Mouse (Mus musculus) regulatory T cell (primary cell): ENCODE measurements at regions not wholly inside any gene's neighbourhood (a gene's known extent, or its start where the extent isn't known, plus 50 kb on each side); places are given as distances from the start of the nearest gene placed in this dataset.

Experiments
- in situ Hi-C: fragments of 300-600 bp; cut with MboI, MseI; formaldehyde crosslinking; loops from one replicate; pipeline ENCODE4 v1.15.1; 2025; ENCODE audit warnings: high pct_unique_total_duplicates

DNA sequence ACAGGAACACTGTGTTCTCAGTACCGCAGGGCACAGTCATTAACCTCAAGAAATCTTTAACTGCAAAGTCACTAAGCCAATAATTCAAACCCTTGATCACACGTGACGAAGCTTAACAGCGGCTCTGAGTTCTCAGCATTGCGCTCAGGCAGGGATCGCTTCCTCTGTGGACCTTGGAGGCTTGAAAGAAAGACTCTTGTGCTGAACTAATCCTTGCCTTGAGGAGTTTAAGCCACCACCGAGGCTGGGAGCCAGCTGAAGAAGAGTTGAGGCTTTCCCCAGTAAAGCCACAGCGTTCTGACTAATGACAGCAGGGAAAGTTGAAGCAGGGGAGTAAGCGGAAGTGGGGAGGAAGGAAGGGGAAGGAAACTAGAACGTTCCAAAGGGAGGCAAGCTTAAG lies 165.4 kb upstream of the Jmjd1c start:
- in situ Hi-C loops, result no loop called here

DNA sequence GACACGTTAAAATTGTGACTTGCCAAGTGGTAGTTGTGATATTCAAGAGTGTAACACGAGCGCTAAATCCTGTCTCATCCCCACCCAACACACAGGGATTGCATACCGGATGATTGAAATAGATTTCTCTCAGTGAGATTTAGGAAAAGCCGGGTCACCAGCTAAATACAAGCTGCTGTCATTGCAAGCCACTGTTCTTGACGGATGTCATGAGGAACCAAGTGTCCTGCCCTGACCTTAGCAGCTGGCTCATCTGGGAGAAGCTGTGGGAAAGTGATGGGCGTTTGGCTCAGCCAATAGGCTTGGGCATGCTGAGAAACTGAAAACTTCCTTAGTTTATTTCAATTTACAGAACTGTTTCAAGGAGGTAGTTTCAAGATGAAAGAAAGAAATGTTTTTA lies 164.4 kb upstream of the Jmjd1c start:
- in situ Hi-C loops, result no loop called here

DNA sequence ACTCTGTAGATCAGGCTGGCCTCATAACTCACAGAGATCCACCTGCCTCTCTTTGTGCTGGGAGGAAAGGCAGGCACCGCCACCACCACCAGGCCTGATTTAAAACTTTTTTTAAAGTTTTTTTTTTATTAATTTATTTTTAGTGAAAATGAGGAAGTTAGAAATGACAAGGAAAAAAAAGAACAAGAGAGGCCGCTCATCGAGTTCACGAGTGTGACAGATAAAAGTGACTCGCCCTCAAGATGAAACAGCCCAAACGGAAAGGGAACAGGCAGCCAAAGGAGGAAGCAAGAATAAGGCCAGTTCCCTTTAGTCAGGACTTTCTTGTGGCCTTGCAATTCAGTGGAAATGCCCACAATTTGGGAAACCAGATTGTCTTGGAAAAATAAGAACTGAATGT lies 163.4 kb upstream of the Jmjd1c start:
- in situ Hi-C loops, result no loop called here

DNA sequence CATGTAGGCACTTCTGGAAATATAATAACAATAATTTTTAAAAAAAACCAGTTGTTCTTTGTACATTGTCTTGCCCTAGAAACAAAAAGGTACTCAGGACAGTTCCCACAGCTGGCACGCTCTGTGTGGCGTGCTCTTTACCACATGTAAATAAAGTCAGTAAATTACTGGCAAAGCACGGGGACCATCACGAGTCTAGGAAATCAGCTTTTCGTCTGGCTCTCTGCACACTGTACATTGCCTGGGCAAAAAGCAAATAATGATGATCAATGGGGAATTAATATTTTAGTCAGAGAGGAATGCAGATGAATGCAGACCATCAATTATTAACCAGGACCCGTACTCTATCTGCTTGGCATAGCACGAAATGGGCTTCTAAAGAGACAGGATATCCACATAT lies 162.2 kb upstream of the Jmjd1c start:
- in situ Hi-C loops, result no loop called here

DNA sequence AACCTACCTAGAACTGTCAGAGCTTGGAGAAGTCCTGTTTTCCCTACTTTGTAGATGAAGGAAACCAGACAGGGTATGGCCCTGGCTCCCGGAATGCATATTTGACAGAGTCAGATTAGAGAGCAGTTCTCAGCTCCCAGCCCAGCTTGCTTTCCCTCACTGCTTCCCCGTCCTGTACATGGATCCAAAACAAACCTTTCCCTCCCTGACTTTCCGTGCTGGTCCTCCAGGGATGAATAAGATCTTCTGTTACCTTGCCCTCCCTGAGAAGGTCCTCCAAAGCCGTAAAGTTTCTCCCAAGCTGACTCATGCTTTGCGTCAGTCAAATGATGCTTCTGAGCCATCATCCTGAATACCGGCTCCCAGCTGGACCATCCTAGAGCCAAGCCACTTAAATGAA lies 160.2 kb upstream of the Jmjd1c start:
- in situ Hi-C loops, result no loop called here

DNA sequence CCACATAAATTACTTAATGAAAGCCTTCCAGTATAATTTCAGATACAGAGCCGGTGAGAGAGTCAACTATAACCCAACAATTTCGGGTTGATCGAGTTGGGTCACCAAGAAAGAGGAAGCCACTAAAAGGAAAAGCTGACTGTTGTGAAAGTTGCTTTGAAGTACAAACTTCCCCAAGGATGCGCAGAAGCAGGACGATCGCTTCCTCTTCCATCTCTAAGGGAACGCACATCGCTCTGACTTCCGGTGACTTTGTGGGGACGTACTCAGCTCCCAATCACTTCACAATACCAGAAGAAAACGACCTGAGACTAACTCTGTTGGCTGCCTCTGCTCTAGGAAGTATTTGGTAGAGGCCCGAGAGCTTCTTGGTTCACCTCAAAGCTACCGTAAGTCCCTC lies 158.8 kb upstream of the Jmjd1c start:
- in situ Hi-C loops, result no loop called here

DNA sequence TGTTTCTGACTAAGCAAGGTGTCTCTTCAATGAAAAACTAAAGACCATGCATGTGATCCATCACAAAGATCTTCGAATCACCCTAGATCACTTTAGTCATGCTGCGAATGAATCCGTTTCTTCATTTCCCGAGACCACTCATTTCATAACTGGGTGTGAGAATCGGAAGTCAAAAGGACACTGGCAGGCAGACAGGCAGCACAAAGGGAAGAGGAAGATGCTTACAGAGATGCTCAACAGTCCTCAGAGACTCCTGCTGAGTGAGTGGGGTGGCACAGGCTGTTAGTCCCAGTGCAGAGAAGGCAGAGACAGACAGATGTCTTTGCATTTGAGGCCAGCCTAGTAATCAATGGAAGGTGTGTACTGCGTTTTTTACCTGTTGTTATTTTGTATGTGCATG lies 155.6 kb upstream of the Jmjd1c start:
- in situ Hi-C loops, result no loop called here

DNA sequence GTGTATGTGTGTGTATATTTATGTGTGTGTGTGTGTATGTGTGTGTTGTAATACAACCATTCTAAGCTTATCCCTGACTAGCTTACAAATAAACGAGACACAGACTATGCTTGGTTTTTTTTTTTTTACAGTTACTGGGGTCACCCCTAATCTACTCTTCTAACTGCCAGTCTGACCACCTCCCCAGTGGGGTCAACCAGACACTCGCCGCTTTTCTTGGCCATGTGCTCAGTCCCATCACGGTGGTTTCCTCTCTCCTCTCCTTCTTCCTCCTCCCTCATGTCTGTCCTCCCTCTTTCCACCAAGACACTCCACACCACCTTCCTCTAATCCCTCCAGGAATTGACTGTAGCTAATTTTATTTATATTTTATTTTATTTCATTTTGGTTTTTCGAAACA lies 155.0 kb upstream of the Jmjd1c start:
- in situ Hi-C loops, result no loop called here

DNA sequence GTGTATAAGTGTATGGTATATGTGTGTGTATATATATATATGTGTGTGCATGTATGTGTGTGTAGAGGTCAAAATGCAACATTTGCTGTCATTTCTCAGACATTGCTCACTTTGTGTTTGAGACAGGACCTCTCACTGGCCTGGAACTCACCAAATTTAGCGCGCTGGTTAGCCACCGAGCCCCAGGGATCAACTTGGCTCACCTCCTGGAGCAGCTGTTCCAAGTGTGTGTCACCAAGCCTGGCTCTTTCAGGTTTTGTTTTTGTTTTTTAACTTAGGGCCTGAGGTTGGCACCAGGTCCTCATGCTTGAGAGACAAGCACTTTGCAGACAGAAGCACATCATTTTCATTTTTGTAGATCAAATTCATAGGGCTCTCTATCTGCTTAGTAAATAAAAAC lies 154.0 kb upstream of the Jmjd1c start:
- in situ Hi-C loops, result no loop called here

DNA sequence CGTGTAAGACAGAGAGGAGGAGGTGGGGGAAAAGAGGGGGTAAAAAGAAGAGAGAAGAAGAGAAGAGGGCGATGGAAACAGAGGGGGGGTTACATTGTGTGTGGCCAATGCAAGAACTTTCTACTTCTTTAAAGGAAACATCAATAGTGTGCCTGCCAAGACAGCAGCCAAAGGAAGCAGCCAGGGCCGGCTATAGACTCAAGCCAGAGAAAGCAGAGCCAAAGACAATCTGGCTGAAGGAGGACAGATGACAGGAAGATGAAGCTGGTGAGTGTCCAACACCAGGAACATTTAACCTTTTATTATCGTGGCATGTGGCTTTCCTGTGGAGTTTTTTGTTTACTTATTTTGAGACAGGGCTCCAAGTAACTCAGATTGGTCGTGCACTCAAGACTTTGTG lies 152.1 kb upstream of the Jmjd1c start:
- in situ Hi-C loops, result no loop called here

DNA sequence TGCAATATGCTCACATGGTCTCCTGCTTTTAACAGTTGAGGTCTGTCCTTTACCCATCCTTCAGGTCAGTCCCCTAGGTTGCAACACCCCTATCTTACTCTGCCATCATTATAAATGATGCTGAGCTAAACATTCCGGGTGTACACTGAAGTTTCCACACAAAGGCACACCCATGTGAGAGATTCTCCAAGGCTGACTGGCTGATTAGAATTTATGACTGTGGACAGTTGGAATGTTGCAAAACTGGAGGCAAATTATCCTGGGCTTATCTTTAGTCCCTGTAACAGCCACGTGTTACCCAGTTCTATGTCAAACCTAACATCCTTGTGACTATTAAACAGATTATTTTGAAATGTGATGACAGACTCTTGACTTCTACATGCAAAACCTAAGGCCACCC lies 149.8 kb upstream of the Jmjd1c start:
- in situ Hi-C loops, result no loop called here

DNA sequence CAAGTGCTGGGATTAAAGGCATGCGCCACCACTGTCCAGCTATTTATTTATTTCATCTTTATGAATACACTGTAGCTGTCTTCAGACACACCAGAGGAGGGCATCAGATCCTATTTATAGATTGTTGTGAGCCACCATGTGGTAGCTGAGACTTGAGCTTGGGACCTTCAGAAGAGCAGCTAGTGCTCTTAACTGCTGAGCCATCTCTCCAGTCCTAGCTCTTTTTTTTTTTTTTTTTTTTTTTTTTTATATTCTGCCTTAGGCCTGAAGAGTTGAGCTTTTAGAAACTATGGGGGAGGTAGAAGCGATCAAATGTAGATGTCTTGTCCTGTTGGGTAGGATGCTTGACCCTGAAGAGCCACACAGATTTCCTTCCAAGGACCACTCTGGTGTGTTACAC lies 147.6 kb upstream of the Jmjd1c start:
- in situ Hi-C loops, result no loop called here

DNA sequence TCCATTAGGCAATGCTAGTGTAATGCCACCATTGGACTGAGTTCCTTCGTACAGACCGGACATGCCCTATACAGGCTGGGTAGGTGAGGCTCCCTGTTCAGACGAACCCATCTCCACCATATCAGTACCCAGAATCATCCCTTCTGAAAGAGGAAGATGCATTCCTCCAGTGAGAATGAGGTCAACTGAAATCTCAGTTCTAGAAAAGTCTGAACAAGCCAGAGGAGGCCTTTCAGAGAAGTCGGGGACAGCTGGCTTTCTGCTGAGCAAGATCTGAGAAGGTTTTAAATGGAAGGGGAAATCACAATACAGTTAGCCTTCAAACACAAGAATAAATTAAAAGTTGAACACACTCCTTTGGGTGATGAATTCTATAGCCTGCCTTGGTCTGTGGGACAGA lies 145.5 kb upstream of the Jmjd1c start:
- in situ Hi-C loops, result loop anchor here (5.0 kb wide), 2 partner anchors 38 to 83 kb away; no protein-coding TSS in a partner anchor

DNA sequence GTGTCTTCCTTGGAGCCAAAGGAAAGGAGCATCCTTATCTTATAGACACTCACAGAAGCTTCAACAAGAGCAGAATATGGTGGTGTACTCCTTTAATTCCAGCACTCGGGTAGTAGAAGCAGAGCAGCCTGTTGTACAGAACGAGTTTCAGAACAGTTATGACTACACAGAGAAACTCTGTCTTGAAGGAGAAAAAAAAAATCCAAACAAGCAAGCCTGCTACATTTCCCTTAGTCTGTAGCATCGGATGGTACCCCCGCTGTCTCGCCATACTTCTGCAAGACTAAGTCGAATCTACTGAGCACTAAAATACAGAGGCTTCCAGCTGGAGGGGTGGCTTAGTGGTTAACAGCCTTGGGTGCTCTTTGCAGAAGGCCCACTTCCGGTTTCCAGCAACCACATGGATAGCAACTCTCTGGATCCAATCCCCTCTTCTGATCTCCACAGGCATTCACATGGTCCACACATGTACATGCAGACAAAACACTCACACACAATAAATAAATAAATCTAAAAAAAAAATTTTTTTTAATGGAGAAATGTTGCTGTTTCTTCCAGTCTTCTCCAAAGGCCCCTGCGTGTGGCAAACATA lies 144.6 kb upstream of the Jmjd1c start:
- in situ Hi-C loops, result loop anchor here (5.0 kb wide), 2 partner anchors 39 to 84 kb away; no protein-coding TSS in a partner anchor

DNA sequence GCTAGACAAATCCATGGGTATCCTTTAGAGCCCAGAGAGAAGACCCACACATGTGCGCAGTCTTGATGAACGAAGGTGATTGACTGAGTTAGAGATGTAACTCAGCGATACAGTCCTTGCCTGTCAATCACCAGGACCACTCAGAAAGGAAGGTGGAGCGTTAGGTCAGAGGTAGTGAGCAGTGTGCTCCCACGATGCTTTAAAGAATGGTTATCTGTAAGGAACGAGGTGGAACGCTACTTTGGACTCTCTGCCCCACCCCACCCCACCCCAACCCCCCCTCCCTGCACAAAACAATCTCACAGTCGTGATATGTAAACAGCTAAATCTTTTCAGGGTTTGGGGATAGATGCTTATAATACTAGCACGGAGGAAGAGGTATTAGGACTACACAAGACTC lies 144.0 kb upstream of the Jmjd1c start:
- in situ Hi-C loops, result loop anchor here (5.0 kb wide), 2 partner anchors 40 to 85 kb away; no protein-coding TSS in a partner anchor

DNA sequence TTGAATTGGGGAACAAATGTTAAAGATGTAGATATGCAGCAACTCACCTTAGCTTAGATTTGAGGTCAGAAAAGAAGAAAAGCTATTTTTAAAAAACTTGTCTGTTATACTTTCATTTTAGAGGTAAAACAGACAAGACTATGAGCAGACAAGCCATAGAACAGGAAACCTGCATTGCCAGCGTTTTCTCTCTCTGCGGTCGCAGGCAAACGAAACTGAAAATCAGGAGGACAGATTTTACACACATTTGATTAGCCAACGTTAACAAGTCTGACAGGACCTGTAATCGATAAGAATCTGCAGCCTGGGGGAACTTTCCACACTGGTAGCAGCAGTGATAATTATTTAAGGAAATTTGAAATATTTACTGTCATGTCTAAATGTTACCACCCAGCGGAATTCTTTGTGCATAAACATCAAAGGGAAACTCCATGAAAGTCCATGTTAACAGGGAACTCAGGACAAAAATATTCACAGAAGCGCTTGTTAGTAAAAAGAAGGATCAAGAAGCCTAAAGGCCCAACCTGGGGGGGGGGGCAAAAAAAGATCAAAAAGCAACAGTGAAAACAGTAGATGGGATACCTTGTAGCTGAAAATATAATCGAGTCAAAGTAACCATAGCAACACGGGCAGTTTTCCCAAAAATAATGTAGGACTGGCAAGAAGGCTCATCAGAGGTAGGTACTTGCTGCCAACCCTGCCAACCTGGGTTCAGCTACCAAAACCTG lies 142.5 kb upstream of the Jmjd1c start:
- in situ Hi-C loops, result loop anchor here (5.0 kb wide), 2 partner anchors 41 to 86 kb away; no protein-coding TSS in a partner anchor

DNA sequence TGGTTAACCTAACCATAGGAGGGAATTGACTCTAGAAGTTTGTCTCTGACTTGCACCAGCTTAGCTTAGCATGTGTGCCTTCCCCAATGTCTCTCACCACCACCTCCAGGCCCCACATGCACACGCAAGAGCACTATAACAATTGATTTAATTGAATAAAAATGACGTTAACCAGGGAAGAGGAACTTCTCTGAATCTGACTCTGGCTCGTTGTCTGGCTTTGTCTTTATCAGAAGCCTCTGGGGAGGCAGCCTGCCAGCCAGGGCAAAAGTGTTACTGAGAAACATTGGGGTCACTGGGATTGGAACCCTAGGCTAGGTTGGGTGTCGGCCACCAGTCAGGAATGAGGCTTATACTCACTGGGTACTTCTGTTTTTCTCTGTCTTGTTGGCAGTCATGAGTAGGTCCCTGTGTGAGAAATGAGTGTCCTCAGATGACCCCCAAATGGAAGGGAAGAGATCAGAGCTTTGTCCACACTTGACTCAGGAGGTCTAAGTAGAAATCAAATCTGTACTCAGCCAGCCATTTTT lies 141.9 kb upstream of the Jmjd1c start:
- in situ Hi-C loops, result loop anchor here (5.0 kb wide), 2 partner anchors 42 to 87 kb away; no protein-coding TSS in a partner anchor

DNA sequence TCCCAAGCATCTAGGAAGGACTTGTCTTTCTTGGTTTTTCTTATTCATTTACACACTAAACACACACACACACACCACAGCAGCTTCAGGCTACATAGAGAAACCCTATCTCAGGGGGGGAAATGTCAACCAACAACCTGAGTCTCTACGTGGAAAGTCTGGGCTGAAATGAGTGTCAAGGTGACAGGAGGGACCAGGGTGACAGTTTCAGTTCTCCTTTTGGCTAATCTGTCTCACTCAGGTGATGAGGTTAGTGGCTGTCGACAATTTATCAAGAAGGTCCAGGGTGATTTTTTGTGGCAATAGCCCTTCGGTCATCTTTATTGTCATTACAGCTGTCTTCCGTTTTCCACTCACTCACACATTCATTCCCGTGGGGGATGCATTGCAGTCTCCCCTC lies 140.5 kb upstream of the Jmjd1c start:
- in situ Hi-C loops, result no loop called here

DNA sequence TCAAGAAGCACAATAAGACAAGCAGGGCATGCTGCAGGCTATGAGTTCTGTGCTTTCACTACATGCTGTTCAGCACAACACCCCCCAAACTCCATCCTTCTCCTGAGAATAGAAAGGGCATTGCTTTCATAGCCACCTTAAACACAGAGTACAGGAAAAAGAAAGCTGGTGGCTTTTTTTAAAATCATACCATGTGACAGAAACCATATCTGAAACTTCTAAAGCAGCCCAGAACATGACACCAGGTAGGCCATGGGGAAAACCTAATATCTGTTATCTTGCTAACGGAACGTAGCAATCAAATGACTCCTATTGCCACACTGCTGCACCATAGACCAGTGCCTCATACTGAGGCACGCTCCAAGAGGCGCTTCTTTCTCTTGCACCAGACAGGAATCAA lies 139.3 kb upstream of the Jmjd1c start:
- in situ Hi-C loops, result no loop called here

DNA sequence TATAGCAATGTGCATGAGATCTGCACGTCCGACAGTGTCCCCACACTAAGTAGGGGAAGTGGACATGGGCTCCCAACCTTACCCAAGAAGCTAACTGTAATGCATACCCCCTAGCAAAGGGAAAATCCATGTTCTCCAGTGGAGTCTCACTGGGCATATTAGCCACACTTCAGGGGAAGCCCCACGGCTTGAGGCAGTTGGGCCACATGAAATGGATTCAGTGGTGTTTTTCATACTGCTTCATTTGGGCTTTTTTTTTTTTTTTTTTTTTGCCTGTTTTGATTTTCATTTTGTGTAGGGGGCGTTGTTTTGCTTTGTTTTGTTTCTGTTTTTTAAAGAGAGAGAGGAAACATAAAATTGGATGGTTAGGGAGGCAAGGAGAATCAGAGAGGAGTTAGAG lies 138.6 kb upstream of the Jmjd1c start:
- in situ Hi-C loops, result no loop called here
